Mouse (Mus musculus): ENCODE data around the gene Gpx2.

DNA sequence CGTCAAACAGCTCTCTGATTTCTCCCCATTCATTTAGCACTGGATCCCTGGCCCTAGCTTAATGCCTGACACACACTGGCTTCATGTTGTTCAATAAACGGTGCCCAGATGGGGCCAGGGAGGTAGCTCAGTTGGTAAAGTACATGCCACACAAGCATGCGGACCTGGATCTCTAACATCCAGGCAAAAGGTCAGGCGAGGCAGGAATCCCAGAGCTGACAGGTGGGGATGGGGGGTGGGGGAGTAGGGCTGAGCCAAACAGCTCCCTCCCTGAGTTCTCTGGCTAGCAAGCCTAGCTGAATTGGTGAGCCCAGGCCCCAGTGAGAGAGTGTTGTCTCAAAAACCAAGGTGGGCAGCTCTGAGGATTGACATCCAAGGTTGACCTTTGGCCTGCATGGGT lies 21.8 kb upstream of the Gpx2 start:
- no peak for TF ChIP-seq CTCF (IDR thresholded peaks at IDR 0.05; ENCODE audit: extremely low read depth, insufficient read length, insufficient replicate concordance, low read depth, low read length)
- TF ChIP-seq POLR2A (IDR thresholded peaks at IDR 0.05; ENCODE audit: low read depth, low read length): no peak

Measured in small intestine, adult 2 months (tissue).